Mouse (Mus musculus): ENCODE data around the gene Grk5. TPM values are rescaled to one million over a fixed set of nuclear protein-coding genes. Genes with fewer than 3 reads are reported as not detected.
A peak's percentile ranks its signal among the peaks of the same experiment; 100 is the strongest.

The Grk5 gene
- total RNA-seq, 2 experiments from 2014 or later = 2.7 to 5.2 TPM

DNA sequence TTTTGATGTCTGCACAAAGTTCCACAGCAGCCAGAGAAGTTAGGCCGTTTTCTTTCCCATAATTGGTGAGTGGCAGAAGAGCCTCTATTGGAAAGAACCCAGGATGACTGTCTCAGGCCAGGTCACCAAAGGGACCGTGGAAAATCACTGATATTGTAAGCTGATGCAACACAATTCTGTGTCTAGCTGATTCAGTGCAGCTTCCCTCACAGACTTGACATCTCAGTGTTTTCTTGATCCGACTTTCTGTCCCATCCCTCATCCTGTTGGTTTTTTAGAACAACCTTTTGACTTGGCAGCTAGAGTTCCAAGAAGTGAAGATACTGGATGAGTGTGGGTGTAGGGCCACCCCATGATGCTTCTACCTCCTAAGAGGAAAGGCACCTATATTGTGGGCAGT is 80.9 kb downstream of the Grk5 start:
- no peak for ATAC-seq (replicated peaks; ENCODE audit: low FRiP score, poor library complexity, severe bottlenecking)

DNA sequence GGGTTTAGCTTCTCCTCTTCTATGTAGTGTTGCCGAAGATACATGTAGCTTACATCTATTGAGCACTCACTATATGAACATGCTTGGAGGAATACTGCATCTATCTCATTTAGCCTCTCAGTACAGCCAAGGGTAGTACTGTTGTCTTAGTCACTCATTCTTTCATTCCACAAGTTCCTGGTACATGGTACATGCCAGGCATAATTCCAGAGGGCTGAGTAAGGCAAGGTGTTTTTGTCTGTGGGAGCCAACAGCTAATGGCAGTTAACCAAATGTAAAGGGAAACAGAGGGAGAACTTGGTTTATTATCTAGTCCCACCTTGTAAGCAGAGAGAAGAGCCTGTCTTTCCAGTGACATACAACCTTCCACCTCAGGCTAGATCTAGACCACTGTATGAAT is 82.0 kb downstream of the Grk5 start:
- no peak for ATAC-seq (replicated peaks; ENCODE audit: low FRiP score, poor library complexity, severe bottlenecking)

GRCm38 (mm10) chr19:60972281-60973015 is 82.9 kb downstream of the Grk5 start:
- ATAC-seq (replicated peaks; ENCODE audit: low FRiP score, poor library complexity, severe bottlenecking) = peak; percentile 39; the same call in 1 of the 2 replicates

DNA sequence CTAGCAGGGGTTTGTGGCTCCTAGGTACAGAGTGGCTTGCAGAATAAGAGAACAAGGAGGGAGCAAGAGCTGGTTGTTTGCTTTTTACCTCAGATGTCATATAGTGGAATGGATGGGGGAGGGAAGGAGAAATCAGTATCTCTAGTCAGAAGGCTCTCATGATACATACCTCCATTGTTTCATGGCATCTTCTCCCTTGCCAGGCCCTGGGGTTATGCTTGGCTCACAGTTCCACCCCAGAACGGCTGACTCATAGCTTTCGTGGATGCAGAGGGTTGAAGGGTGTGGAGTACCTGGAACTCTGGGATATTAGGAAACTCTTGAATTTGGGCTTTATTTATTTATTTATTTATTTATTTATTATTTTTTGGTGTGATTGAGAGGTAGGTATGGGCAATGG is 84.0 kb downstream of the Grk5 start:
- no peak for ATAC-seq (replicated peaks; ENCODE audit: low FRiP score, poor library complexity, severe bottlenecking)

DNA sequence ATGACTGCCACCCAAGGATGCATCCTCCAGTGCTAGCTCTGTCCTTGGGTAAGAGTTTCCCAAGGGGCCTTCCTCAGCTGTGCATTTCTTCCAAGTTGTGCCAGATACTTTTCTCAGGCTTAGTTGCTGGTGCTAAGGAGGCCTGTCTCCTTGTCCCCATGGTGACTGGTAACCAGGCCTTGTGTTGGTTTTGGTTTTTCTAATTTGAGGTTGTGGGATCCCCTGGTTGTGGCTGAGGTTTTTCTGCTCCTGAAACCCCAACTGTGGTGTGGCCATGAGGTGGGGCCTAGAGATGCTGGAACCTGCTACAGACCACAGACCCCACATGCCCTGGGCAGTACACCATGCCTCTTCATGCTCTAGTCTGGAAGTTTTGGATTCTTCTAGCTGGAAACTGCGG is 90.0 kb downstream of the Grk5 start:
- ATAC-seq (replicated peaks; ENCODE audit: low FRiP score, poor library complexity, severe bottlenecking) = no peak

DNA sequence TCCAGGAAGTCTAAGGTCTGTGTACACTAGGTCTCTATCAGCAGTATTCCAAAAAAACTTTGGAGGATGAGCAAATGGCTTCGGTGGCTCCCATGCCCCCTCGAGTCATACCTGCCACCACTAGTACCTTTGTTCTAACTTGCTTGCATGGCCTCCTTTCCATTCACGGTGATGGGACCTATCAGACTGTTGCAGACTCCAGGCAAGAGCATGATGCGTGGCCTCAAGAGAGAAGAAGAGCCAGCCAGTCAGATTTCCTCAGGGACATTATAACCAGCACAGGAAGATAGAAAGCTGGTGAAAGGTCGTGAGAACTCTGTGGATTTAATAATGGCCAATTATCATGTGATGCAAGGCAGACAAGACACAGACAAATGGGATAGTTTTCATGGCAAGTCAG is 91.8 kb downstream of the Grk5 start:
- no peak for ATAC-seq (replicated peaks; ENCODE audit: low FRiP score, poor library complexity, severe bottlenecking)

DNA sequence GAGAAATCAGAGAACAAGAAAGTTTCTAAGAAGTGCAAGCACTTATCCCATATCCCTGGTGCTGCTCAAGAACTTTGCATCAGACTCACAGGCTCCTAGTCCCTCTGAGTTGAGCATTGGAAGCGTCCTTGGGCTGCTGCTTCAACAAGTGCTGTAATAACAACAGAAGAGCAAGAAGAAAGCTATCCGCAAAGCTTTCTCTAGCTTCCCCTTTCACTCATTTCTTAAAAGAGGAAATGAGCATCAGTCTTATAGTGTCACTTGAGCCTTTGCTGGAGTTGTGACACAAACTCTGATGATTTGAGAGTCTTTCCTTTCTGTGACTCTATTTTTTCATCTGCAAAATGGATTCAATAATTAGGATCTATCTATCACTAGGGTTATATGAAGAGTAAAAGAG is 92.3 kb downstream of the Grk5 start:
- no peak for ATAC-seq (replicated peaks; ENCODE audit: low FRiP score, poor library complexity, severe bottlenecking)

DNA sequence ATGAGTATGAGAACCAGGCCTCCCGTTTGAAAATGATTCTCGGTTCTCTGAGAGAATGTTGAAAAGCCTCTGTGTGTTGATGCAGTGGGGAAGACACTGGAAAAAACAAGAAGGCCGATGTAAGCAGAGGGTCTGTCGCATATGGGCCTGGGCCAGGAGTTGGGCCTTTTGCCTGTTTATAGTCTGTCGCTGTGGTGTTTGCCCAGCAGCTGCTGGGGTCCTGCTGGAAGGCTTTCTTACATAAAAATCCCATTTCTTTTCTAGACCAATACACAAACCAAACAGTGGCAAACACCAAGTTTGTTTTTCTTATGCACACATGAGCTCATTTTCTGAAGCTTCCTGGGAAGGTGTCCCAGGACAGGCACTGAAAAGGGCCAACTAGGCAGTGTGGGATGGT is 100.2 kb downstream of the Grk5 start:
- ATAC-seq (replicated peaks; ENCODE audit: low FRiP score, poor library complexity, severe bottlenecking) = no peak

- ATAC-seq (replicated peaks; ENCODE audit: low FRiP score, poor library complexity, severe bottlenecking) = no peak
Measured at GRCm38 (mm10) chr19:60994214-60994613, 104.7 kb downstream of the Grk5 start.

DNA sequence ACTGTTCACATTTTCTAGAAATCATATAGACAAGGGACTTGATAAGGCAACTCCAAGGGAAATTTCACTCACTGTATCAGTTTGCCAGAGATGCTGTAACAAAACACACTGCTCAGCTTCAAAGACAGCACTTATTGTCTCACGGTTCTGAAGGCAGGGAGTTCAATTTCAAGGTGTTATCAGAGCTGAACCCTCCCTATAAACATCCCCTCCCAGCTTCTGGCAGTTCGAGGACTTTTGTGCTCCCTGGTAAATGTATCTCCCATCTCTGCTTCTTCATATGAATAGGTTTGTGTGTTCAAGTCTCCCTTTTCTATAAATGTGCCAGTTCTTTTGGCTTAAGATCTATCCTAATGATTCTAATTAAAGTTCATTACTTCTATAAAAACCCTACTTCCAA is 105.3 kb downstream of the Grk5 start:
- 0 out of 2 replicates have a peak, but pooled peaks have one; percentile 29 for ATAC-seq (replicated peaks; ENCODE audit: low FRiP score, poor library complexity, severe bottlenecking)

DNA sequence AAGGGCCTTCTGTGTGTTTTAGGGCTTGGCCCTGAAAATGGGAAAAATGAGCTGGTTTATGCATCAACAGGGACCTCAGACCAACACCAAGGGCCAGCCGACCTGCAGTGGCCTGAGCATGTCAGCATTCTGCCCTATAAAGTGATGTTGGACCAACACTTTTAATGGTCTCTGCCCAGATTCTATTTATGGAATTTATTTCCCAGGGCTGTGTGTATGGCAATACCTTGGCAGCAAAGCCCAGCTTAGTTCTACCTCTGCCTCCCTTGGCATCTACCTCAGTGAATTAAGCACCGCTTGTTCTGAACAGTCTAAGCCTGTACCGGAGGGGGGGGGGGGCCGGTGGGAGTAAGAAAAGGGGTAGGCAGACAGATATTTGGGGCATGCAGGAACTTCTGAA is 108.2 kb downstream of the Grk5 start:
- ATAC-seq (replicated peaks; ENCODE audit: low FRiP score, poor library complexity, severe bottlenecking) = no peak

GRCm38 (mm10) chr19:60999652-61000051 is 110.1 kb downstream of the Grk5 start:
- ATAC-seq (replicated peaks; ENCODE audit: low FRiP score, poor library complexity, severe bottlenecking) = no peak

- ATAC-seq (replicated peaks; ENCODE audit: low FRiP score, poor library complexity, severe bottlenecking) = no peak
Measured at GRCm38 (mm10) chr19:61000958-61001357, 111.4 kb downstream of the Grk5 start.

- ATAC-seq (replicated peaks; ENCODE audit: low FRiP score, poor library complexity, severe bottlenecking) = no peak
Measured at GRCm38 (mm10) chr19:61009266-61009665, 119.7 kb downstream of the Grk5 start.

- ATAC-seq (replicated peaks; ENCODE audit: low FRiP score, poor library complexity, severe bottlenecking) = no peak
Measured at GRCm38 (mm10) chr19:61017477-61018266, 128.1 kb downstream of the Grk5 start.

GRCm38 (mm10) chr19:61021502-61021901 is 132.0 kb downstream of the Grk5 start:
- no peak for ATAC-seq (replicated peaks; ENCODE audit: low FRiP score, poor library complexity, severe bottlenecking)

DNA sequence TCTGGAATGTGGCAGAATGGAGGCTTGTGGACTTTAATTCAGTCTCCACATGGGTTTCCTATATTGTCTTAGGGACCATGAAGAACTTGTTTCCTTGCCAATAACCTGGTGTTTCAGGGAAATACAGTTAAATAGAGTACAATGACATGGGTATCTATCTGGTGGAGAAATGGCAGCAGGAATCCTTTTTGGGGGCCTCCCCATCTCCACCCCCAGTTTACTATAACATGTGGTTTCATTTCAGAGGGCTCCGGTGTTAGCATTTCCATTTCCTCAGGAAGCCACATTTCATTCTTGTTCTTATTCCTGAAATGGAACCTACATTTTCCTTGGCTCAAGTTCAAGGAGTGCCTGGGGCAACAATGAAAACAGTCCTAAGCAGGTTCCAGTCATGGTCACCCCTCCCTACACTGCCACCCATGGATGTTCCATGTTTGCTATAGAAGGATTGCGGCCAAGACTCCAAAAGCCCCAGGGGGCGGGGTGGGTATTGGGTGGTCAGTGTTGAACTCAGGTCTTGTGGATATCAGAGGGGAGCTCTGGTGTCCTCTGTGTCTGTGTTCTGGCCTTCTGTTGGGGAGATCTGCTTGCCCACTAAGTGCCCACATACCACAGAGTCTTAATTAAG is 132.5 kb downstream of the Grk5 start:
- no peak for ATAC-seq (replicated peaks; ENCODE audit: low FRiP score, poor library complexity, severe bottlenecking)

GRCm38 (mm10) chr19:61031570-61031969 is 142.0 kb downstream of the Grk5 start:
- ATAC-seq (replicated peaks; ENCODE audit: low FRiP score, poor library complexity, severe bottlenecking) = no peak

GRCm38 (mm10) chr19:61039151-61039550 is 149.6 kb downstream of the Grk5 start:
- ATAC-seq (replicated peaks; ENCODE audit: low FRiP score, poor library complexity, severe bottlenecking) = no peak

- no peak for ATAC-seq (replicated peaks; ENCODE audit: low FRiP score, poor library complexity, severe bottlenecking)
Measured at GRCm38 (mm10) chr19:61048646-61049045, 159.1 kb downstream of the Grk5 start.

DNA sequence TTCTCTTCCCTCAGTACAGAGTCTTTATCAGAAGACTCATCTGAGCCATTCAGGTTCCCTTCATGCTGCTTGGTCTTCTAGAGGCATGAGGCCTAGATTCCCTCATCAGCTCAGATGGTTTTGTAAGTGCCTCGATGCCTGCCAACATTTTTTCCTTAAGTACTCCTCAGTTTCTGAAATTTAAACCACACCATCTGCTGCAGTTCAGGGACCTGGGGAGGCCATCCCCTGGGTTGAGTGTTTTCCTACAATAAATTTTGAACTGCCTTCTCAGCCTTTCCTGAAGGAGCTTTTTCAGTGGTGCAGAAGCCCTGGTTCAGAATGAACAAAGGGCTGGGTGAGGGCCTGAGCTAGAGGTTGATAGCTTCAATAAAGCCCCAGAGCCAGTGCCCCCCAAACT is 159.9 kb downstream of the Grk5 start:
- ATAC-seq (replicated peaks; ENCODE audit: low FRiP score, poor library complexity, severe bottlenecking) = no peak

Data from erythroblast, adult 5-6 weeks (primary cell).